Mouse (Mus musculus): ENCODE data around the gene Unc45b.

- TF ChIP-seq CTCF (IDR thresholded peaks at IDR 0.05; ENCODE audit: insufficient read depth, low read depth, low read length) = no peak
- no peak for TF ChIP-seq POLR2A (IDR thresholded peaks at IDR 0.05; ENCODE audit: insufficient read depth, low read depth, low read length)
These were observed 33.0 kb downstream of the Unc45b start for GRCm38 (mm10) chr11:82943336-82943735.
